ENCODE assay signal across 21 mouse cellular contexts in genomic region chr10:87905087-87905486, GRCm38 (mm10). TPM values are rescaled to one million over a fixed set of nuclear protein-coding genes. Genes with fewer than 3 reads are reported as not detected.
"Had no signal": no experiment of that assay in that cellular context is flagged by ENCODE, and none has a peak within 500 bp of the region (broad histone marks: within the 10 kb centered on the region; RNA-seq: fewer than 3 reads in every experiment).

No protein-coding gene starts in this region.

- H3K36me3 ChIP-seq: hindbrain, embryonic 10.5 days; hindbrain, embryonic 12.5 days; intestine, embryonic 15.5 days; limb, embryonic 10.5 days; limb, embryonic 12.5 days; liver, embryonic 13.5 days; liver, embryonic 15.5 days had no signal

- H3K27ac ChIP-seq: heart, adult 2 months; hindbrain, embryonic 10.5 days; hindbrain, embryonic 12.5 days; hindbrain, embryonic 14.5 days; intestine, embryonic 15.5 days; layer of hippocampus, adult 2 months; left cerebral cortex, adult 2 months; limb, embryonic 12.5 days; liver, embryonic 13.5 days; liver, embryonic 15.5 days had no signal

- DNase-seq: gastrocnemius, adult 2 months; gastrocnemius, postnatal 10 days; gastrocnemius, postnatal 25 days; heart, adult 2 months; heart, postnatal 10 days; kidney, adult 18-20 months; kidney, adult 8-10 months; kidney, postnatal 10 days; kidney, postnatal 4 days; liver, embryonic 13.5 days; liver, postnatal 0 days had no signal

- H3K27me3 ChIP-seq: hindbrain, embryonic 12.5 days; intestine, embryonic 15.5 days; limb, embryonic 12.5 days; liver, embryonic 13.5 days; liver, embryonic 15.5 days had no signal

- H3K4me3 ChIP-seq: gastrocnemius, adult 2 months; heart, adult 2 months; hindbrain, embryonic 10.5 days; hindbrain, embryonic 12.5 days; intestine, embryonic 15.5 days; layer of hippocampus, adult 2 months; left cerebral cortex, adult 2 months; limb, embryonic 10.5 days; limb, embryonic 12.5 days; liver, embryonic 13.5 days; liver, embryonic 15.5 days had no signal

- H3K4me1 ChIP-seq: hindbrain, embryonic 12.5 days; intestine, embryonic 15.5 days; limb, embryonic 12.5 days; liver, embryonic 13.5 days; liver, embryonic 15.5 days had no signal

- H3K9ac ChIP-seq: hindbrain, embryonic 12.5 days; hindbrain, embryonic 14.5 days; intestine, embryonic 15.5 days; limb, embryonic 12.5 days; liver, embryonic 13.5 days; liver, embryonic 15.5 days; liver, postnatal 0 days had no signal

RNA-seq across cellular contexts. Expression of gene Igf1, which starts 47.0 kb away (rescaled TPM):
- total RNA-seq: granulocyte monocyte progenitor cell, adult 5-6 weeks had no signal
